Mouse (Mus musculus): Measurements from ENCODE around the gene Cdh16.
"Not testable (repeated sequence)": the region's sequence is repeated elsewhere in the genome, so short reads cannot be mapped to it uniquely, and the experiment has no call there.

Gene Cdh16

DNA sequence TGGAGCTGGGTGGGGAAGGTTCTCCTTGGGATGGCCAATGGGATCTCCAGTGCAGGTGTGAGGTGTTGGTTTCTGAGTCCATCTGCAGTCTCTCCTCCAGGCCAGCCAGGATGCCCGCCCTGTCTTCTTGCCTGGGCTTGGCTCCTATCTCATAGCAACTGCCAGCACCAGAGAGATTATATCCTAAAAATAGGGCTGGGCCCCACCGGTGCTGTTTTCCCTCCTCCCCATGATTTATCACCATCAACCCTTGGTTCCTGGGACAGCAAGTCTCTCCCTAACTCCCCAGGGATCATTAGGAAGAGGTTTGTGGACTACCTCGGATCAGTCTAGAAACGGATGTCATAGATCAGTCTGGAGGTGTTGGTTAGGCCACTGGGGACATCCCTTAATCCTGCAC, 11.1 kb downstream of the Cdh16 start:
- DNase-seq (ENCODE audit: low spot score in 2 of 2), result no peak

DNA sequence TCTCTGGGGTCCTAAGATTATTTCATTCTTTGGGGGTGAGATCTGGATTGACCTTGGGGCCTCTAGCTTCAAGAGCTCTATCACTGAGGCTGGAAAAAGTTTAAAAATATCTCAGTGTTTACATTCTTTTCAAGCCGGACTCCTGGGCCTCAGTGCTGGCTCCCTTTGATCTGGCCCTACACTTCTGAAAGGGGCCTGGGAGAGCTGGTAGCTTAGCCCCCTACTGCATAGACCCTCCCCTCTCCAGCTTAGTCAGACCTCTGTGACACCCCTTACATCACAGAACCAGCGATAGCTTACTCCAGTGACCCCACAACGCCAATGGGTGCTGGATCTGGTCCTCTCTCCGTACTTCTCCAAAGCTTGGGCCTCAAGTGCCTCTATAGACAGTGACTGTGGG, 12.6 kb downstream of the Cdh16 start:
- no peak for DNase-seq (ENCODE audit: low spot score in 2 of 2)

DNA sequence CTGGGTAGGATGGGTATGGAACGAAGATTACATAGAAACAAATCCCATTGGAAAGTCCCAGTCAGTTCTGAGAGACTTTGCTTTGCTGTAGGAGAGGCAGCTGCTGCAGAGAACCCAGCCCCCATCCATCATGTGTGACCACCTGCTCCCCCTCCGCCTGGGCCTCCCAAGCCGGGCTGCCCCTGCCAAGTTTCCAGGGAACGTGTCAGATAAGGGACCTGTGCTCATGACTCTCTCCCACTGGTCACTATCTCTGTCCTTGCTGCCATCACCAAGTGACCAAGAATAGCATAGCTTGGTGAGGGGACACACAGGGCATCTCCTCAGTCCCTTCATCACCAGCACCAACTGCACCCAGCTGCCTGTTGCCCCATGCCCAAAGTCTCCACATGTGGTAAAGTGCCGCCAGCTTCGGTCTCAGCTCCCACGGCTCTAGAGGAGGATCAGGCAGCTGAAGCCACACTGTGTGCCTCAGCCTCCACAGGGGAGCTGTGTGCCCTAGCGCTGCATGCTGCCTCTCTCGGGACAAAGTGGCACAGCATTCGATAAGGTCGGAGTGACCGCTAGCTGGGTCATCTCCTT, 13.9 kb downstream of the Cdh16 start:
- no peak for DNase-seq (ENCODE audit: low spot score in 2 of 2)

DNA sequence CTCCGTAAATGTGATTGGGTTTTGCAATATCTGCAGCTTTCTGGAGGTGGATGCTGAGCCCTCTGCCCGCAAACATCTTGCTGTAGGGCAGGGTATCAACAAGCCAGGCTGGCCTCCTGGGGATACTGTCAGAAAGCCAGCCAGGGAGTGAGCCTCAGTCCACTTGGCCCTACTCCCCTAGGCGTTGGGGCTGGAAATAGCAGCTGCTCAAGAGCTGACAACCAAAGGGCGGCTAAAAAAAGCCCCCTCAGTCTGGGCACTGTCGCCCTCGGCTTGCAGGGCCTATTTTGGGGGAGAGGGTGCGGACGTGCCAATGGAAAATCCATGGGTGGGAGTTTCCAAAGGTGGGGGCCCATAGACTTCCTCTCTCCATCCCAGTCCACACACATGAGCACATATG, 15.0 kb downstream of the Cdh16 start:
- no peak for DNase-seq (ENCODE audit: low spot score in 2 of 2)

DNA sequence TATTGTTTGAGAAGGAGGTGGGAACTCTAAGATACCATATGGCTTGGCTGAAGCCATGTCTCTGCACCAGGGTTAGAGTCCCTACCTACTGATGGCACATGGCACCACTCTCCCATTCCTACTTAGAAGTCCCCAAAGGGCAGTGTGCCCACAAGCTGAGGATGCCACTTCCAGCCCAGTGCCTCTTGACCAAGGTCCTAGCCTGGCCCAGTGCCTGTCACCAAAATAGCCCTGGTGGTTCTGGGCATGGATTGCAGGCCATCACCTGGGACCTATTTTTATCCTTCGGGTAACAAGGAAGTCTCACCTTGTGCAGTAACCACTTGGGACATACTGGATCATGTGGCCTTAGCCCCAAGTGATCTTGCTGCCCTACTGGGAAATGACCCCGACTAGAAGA, 16.3 kb downstream of the Cdh16 start:
- DNase-seq (ENCODE audit: low spot score in 2 of 2), result no peak

DNA sequence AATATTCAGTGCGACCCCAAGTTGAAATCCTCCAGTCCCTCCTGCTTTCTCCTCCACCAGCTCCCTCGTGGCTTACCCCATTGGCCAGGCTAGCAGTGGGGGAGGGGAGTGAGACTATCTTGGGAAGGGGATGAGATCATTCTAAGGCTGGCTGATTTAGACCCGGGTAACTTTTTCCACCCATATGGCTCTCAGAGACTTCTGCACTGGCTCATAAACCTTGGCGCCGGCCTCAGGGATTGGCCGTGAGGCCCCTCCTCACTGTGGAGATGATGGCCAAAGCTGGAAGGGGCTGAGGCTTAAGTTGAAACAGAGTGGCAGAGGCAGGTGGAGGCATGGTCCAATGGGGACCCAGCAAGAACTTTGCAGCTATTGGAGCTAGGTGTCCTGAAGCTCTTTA, 17.9 kb downstream of the Cdh16 start:
- no peak for DNase-seq (ENCODE audit: low spot score in 2 of 2)

DNA sequence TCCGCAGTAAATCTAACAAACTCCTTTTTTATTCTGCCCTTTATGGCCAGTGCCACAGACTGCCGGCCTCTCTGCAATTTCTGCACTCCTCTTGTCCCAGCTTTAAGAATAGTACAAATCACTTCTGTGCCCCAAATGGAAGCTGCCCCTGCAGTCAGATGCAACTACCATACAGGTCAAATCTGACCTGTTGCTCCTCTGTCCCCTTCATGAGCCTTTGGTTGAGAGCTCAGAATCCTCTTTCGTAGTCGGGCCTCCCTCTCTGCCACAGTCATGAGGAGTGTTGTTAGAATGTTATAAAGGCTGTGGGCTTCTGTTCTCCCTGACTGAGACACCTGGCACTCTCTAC, 21.0 kb downstream of the Cdh16 start:
- no peak for DNase-seq (ENCODE audit: low spot score in 2 of 2)

DNA sequence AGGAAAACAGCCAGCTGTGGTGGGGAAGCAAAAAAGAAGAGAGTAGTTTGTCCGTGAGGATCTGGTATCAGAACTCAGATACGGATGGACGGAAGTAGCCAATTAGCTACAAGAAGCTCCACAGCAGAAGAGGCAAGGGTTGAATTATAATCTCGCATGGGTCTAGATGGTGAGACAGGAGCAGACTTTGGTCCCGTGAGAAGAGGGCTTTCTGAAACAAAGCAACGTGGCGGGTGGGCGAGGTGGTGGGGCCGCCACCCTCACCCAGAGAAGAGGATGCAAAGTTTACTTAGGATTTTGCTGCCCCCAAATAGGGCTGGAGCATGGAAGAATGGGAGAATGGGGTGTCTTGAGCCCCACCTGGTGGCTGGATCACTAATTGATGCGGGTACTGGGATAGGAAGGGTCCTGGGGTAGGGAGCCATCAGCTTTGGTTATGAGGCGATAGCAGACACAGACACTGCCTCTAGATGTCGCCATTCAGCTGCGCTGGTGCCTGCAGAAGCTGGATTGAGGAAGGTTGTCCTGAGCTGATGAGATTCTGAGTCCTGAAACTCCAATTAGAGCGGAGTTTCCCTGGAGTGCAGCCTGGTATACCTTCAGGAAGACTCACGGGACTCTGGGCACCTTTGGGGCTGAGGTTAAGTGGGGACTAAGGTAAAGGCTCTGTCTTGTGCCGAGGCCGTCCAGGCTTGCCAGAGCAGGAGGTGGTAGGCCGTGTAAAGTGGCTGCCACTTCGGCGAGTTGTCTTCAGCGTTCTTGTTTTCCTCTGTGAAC, 21.5 kb downstream of the Cdh16 start:
- peak; percentile 75 to 80 for DNase-seq (ENCODE audit: low spot score in 2 of 2)

DNA sequence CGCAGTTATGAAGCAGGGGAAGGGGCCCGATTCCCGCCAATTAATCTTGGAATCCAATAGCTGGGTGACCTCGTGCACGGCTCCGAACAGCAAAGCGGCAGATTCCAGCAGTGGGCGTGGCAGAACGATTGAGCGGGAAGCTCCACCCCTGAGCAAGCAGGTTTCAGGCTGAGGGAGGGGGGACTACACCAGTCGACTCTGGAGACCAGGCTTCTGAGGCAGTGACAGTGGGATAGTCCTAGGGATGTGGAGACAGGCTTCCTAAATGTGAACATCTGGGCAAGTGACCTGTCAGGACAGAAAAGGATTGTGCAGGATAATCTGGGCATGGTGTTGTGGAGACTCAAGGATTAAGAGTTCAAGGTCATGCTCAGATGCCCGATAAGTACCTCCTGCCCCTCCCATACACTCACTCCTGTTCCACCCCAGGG, 22.2 kb downstream of the Cdh16 start:
- no peak for DNase-seq (ENCODE audit: low spot score in 2 of 2)

DNA sequence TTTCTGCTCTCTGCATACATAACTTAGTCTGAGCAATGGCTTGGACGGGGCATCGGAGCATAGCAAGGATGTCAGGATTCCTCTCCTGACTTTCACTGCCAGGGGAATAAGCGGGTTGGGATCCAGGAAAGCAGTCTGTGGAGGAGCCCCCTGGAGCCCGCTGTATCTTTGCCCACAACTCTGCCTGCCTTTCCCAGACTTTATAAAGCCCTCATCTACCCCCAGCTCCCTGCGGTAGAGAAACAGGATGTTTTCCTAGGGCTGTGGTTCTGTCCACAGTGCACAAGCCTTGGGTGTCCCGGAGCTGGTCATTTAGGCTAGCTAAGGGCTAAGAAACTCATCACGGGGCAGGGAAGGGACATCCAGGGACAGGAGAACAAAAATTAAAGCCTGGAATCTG, 22.8 kb downstream of the Cdh16 start:
- DNase-seq (ENCODE audit: low spot score in 2 of 2), result no peak

DNA sequence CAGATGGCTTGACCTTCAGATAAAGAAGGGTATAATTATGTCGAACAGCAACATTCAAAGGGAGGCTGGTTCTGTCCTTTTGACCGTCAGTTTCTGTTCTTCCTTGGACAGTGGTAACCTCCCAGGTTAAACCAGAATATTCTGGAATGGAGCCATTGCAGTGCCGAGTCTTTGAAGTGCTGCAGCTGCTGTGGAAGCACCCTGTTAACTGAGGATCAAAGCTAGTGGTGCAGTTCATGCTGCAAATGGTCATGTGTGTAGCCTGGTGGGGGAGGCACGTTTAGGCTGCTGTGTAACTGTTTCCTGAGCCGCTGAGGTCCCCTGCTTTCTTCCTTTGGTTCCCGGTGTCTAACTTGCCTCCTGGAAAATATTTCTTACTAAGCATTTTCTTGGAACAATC, 25.7 kb downstream of the Cdh16 start:
- DNase-seq (ENCODE audit: low spot score in 2 of 2), result no peak

DNA sequence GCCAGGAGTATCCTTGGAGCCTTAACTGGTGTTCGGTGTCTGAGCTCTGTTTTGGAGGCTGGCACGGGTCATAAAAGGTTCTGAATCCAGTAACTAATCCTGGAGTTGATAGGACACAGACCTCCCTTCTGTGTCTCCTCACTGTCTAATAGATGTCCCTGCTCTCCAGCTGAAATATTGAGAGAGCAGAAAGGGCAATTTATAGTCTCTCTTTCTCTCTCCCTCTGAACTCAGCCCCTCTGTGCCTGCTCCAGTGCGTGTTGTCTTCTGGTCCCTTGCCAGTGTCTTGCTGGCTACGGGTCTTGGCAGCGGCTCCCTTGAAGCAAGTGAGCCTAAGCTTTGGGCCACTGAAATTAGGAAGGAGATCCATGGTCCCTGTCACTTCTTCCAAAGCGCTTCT, 26.5 kb downstream of the Cdh16 start:
- DNase-seq (ENCODE audit: low spot score in 2 of 2), result no peak

DNA sequence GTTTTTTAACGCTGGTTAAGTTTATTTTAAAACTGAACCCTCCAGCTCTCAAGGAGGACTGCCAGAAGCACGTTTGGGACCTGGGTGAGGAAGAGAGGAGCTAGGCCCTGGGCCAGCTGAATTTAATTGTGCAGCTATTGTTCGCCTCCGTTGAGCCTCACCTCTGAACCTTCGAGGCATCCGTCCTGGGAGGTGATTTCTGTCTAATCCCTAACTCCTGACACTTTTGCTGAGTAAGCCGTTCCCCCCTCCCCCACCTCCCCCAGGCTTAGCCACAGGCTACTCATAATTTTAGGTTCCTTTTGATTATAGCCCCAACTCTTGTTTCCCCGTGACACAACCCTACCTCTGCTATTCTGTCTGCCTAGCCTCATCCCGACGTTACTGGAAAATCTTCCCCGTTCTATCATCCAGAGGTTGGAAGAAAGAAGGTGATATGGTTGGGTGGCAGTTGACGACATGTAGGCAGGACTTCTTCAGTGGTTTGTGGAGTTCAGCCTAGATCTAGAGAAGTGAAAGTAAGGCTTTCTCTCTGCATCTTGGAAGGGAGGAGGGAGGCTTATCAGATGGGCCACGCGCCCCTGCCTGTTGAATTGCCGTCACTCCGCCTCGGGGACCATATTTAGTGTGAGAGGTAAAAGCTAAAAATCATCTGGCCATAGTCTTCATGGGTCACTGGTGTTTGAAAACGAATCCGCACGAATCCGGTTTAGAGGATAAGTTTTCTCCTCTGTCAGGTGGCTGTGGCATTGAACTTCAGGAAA, 28.2 kb downstream of the Cdh16 start:
- no peak for DNase-seq (ENCODE audit: low spot score in 2 of 2)

DNA sequence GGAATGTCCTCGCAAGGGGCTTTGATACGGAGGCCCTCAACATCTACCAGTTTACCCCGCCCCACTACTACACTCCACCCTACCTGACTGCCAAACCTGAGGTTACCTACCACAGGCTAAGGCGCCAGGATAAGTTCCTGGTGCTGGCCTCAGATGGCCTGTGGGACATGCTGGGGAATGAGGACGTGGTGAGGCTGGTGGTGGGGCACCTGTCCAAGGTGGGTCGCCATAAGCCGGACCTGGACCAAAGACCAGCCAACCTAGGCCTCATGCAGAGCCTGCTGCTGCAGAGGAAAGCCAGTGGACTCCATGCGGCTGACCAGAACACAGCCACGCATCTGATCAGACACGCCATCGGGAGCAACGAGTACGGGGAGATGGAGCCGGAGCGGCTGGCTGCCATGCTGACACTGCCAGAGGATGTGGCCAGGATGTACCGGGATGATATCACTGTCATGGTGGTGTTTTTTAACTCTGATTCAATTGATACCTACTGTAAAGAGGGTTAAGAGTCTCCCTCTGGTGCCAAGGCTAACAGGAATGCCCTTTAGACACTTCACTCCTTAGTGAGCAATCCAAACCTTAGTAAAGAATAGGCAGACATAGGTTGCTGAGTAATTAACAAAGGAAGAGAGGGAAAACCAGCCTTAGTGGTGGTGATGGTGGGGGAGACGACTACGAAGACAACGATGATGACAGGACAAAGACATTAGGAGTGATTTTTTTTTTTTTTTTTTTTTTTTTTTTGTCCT, 29.4 kb downstream of the Cdh16 start:
- DNase-seq (ENCODE audit: low spot score in 2 of 2), result no peak

DNA sequence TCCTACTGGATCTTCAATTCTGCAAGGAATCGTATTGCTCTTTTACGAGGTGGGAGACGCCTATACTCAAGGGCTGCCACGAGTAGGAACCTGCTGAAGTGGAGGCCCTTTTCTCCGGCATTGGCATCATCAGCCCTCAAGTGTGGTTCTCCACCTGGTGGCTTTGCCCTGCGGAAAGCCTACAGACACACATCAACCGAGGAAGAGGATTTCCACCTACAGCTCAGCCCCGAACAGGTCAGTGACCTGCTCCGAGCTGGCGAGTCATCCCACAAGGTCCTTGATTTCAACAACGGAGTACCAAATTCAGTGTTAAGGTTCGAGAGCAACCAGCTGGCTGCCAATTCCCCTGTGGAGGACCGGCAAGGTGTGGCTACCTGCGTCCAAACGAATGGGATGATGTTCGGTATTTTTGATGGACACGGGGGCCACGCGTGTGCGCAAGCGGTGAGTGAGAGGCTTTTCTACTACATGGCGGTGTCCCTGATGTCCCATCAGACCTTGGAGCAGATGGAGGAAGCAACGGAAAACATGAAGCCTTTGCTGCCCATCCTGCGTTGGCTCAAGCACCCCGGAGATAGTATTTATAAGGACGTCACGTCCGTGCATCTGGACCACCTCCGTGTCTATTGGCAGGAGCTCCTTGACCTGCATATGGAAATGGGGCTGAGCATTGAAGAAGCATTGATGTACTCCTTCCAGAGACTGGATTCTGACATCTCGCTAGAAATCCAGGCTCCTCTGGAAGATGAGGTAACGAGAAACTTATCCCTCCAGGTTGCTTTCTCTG, 30.5 kb downstream of the Cdh16 start:
- DNase-seq (ENCODE audit: low spot score in 2 of 2), result no peak

DNA sequence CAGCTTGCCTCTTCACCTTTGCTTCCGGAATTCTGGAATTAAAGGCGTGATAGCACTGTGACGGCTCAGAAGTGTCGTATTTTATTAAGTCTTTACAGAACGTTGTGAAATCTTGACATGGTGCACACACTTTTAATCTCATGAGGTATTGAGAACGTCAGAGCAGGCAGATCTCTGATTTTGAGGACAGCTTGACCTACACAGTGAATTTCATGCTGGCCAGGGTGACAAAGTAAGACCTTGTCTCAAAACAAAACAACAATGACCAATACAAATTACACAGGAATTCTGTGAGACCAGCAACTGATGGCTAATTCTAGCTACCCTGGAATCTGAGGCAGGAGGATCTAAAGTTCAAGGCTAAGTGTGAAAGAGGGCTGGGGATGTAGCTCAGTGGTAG, 31.6 kb downstream of the Cdh16 start:
- no peak for DNase-seq (ENCODE audit: low spot score in 2 of 2)

DNA sequence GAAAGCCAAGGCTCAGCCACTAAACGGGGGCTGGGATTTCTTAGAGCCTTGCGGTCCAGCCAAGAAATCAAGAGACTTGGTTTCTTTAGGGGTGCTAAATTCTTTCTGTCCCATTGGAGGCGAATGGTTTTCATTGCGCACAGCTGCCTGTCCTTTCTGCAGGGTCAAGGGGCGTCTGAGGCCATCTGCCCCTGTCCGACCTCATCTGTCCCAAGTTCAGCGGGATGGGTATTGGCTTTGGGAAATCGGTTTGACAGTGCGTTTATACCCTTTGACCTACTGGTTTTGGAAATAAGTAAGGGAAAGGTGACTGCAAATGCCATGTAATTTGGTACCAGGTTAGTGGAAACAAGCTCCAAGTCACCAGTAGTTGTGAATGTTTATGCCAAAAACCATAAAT, 32.3 kb downstream of the Cdh16 start:
- no peak for DNase-seq (ENCODE audit: low spot score in 2 of 2)

DNA sequence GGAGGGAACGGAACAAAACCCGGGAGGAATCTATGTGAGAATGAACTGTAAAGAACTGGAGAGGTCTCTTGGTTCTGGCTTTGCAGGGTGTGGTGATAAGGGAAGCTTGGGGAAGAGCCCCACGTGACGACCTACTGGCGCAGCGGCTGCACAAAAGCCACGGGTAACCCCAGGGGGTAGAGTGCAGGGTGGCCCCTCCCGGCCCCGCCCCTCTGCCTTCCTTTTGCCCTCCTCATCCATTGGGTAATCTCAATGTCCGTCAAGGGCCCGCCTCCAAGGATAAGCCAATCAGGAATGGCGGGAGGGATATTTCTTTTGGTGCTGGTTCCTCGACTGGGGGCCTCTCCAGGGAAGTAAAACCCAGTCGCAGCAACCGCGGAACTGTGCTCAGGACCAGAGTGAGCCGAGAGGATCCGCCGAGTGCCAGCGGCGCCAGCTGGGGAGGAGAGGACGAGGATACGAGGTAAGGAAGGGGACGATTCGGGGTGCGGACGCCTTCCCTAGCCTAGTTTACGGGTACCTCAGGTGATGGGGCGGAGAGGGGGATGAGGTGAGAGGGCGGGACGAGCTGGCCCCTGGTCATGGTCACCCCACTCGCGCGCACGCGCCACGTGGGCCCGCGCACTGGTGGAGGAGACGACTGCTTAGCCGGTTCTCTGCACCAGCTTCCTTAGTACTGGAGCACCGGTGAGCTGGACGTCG, 32.9 kb downstream of the Cdh16 start, which contains the start of gene Pdp2:
Gene Pdp2 (plus strand): TSS at position 319 of the 702 bp plus-strand sequence.
- peak; percentile 88 to 89 for DNase-seq (ENCODE audit: low spot score in 2 of 2)

DNA sequence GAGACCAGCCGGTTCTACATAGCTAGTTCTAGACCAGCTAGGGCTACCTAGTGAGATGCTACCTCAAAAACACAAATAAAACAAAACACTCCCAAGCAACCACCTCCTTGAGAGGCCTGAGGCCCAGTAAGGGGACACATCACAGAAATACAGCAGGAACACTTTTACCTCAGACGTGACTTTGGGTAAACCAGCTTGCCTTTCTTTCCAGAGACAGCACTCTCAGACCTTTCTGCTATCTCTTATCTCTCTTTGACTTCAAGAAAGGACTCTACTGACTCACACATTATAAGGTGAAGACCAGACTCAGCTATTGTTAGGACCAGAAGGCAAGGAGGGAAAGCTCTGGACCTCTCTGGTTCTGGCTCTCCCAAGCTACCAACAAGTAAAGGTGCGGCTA, 33.9 kb downstream of the Cdh16 start:
- no peak for DNase-seq (ENCODE audit: low spot score in 2 of 2)

DNA sequence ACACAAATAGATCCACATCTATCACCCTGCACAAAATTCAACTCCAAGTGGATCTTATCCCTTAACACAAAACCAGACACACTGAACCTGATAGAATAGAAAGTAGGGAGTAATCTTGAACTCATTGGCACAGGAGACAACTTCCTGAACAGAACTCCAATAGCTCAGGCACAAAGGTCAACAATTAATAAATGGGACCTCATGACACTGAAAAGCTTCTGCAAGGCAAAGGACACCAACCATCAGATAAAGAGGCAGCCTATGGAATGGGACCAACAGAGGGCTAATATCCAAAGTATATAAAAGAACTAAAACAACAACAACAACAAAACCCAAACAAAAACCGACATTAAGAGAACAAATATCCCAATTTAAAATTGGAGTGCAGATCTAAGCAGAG, 39.7 kb downstream of the Cdh16 start:
- no peak for DNase-seq (ENCODE audit: low spot score in 2 of 2)

DNA sequence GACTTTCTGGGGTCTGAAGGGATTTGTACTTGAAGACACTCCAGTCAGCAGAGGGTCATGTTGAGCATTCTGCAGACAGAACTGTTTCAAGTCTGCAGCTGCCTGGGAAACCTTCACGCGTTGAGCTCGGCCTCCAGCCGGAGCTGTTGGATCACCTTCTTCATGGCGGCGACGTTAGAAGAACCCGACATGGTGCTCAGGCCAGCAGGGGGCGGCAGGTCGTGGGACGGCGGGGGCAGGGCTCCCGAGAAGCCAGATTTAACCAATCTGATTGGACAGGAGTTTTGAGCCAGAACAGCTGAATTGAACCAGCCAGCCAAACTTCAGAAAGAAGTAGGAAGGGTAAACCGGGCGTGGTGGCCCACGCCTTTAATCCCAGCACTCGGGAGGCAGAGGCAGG, 46.6 kb downstream of the Cdh16 start:
- DNase-seq (ENCODE audit: low spot score in 2 of 2), result not testable (repeated sequence)

Measured in frontal cortex, postnatal 14 days (tissue).